Mouse (Mus musculus) common myeloid progenitor, adult 5-6 weeks (primary cell): ENCODE results near the gene Pon3. TPM values are rescaled to one million over a fixed set of nuclear protein-coding genes. Genes with fewer than 3 reads are reported as not detected.
A peak's percentile ranks its signal among the peaks of the same experiment; 100 is the strongest.

Experiments used
- ATAC-seq: replicated peaks from 2 replicates; pipeline ENCODE4 v1.8.0; 2016; ENCODE audit warnings: low read depth, mild to moderate bottlenecking, moderate TSS enrichment, inconsistent platforms; ENCODE audit not compliant: poor library complexity, severe bottlenecking
- total RNA-seq: library from RNA; stranded (forward); fragments of 200-1000, 187-1606 nt; gene quantifications from 2 replicates; pipeline ENCODE4 v1.2.3, GENCODE M21; 2017

Pon3 gene
- 10.1 and 19.5 TPM in 2 replicates for total RNA-seq

GRCm38 (mm10) chr6:5255722-5256451 lies at the start of gene Pon3:
TSS of gene Pon3 (minus strand) at chr6:5256286.
- ATAC-seq, result peak; percentile 99

DNA sequence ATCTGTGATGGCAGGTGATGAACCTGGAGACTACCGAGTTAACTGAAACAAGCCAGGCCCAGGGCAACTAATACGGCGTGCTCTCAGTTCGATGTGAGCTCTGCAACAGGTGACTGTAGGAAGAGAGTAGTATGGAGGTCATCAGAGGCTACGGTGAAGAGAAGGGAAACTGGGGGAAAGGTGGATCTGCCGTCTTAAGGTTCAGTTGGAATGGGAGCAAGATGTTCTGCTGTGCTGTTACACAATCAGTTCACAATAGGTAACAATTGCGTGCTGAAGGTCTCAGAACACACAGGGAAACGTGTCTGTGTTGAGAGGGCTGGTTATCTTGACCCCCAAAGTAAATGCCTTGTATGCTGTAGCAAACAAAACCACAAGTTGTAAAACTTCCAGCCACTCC lies 48.9 kb upstream of the Pon3 start:
- no peak for ATAC-seq

- ATAC-seq, result no peak
These were observed 44.5 kb upstream of the Pon3 start for GRCm38 (mm10) chr6:5300629-5301028.

DNA sequence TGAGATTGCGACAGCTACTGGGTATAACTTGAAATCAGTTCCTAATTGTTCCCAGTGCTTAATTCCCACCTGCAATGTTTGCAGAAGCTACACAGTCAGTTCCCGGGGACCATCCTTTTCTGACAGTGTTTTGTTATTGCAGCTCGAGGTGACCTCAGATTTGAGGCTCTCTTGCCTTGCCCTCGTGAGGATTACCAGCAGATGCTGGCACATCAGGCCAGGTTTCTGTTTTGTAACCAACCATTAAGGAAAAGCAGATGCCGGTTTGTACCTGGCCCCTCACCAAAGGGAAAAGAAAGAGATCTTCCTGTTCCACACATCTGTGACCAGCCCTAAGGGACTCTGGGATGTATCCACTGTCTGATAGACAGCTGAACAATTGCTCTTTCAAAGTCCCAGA lies 43.5 kb upstream of the Pon3 start:
- no peak for ATAC-seq

- peak; percentile 72 for ATAC-seq
These were observed 42.0 kb upstream of the Pon3 start, which contains the start of gene Pon2 for GRCm38 (mm10) chr6:5298092-5298554. TSS of gene Pon2 (minus strand) at chr6:5298455.

- peak; percentile 85 for ATAC-seq
These were observed 41.4 kb upstream of the Pon3 start for GRCm38 (mm10) chr6:5297321-5298091.

GRCm38 (mm10) chr6:5296067-5296466 lies 40.0 kb upstream of the Pon3 start:
- no peak for ATAC-seq

GRCm38 (mm10) chr6:5294659-5295449 lies 38.8 kb upstream of the Pon3 start:
- no peak for ATAC-seq

DNA sequence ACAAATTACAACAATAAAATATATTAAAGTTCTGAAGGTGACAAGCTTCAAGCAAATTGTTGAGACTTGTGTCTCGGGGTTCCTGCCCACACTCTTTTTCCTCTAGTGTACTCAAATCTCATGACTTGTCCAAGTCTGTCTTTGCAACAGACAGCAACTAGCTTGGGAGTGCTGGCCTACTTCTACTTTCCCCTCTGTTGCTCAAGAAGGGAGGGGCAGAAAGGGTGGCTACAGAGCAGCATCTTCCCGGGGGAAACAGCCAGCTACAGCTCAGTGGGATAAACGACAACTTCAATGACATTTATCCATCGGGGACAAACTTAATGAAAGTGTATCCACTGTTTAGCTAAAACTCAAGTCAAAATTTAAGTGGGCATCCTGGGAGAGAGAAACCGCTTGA lies 36.8 kb upstream of the Pon3 start:
- no peak for ATAC-seq

- peak; percentile 74 for ATAC-seq
These were observed 35.4 kb upstream of the Pon3 start for GRCm38 (mm10) chr6:5291450-5291849.

DNA sequence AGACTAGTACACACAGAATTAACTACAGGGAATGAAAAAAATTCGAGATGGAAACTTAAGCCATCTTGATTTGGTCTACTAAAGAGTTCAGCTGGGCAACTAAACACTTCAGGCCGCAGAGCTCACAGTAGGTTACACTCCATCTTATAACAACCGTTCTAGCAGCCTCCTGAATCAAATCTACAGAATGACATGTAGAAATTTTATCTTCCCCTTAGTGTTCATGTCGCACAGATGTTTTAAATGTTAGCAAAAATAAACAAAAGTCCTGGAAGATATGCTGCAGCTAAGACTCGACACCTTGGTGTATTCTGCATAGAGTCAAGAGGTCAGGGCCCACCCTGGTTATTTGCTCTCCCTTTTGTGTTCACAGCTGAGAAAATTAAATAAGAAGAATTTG lies 31.8 kb upstream of the Pon3 start:
- no peak for ATAC-seq

- ATAC-seq, result peak; percentile 48
These were observed 31.3 kb upstream of the Pon3 start for GRCm38 (mm10) chr6:5287392-5287791.

DNA sequence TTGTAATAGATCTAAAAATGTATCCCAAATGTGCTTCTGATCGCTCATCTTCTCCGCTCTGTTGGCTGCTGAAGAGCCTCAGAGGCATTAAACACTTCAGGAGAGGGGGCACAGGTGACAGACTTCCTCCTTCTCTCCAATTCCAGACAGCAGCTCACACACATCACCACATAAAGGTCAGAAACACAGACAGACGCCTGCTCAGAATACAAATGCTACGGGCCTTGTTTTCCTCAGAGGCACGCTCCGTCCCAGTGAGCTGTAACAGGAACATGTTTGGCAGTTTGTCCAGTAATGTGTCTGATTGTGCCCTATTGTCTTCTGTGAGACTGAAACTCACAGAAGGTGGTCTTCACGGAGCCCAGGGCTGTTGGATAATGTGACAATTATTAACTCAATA lies 26.3 kb upstream of the Pon3 start:
- ATAC-seq, result no peak

DNA sequence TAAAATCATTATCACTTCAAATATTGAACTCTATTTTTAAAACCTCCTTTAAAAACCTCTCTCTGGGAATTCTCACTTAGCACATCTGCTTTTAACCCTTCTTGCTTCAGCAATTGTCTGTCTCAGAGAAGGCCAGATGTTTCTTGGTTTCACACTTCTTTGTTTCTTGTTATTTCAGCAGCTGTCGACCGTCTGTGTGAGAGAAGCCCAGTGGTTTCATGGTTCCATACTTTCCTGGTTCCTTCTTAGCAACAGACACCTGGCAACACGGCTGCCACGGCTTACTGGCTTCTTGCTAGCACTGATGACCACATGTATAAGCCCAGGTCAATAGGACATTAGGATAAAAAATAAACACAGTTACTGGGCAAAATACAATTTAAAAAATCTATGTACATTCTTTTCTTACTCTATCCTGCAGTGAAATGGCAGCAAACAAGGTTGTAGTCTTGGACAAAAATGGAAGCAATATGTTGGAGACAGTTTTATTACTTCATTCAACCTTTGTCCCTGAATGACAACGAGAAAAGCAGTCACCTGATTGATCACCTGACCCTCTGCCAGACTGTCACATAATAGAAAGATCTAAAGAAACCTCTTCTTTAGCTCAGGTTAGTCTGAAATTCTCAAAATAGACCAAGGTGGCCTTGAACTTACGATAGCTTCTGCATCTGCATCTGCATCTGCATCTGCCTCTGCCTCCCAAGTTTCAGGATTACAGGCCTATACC lies 24.7 kb upstream of the Pon3 start:
- ATAC-seq, result no peak

DNA sequence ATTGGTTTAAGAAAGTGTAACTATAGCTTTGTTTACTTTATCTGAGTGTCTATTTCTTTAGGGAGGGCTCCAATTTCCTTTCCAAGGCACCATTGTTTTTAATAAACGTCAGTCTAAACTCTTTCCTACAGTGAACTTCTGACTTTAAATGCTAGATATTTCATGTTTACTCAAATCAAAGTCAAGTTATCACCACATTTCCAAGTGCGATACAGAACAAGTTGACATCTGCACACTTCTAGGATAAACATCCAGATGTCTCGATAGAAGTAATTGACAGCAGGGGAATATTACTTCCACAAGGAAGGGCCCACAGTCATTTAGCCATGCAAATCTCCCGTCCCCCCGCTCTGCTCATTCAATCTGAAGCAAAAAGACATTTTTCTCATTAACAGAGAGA lies 21.9 kb upstream of the Pon3 start:
- no peak for ATAC-seq

GRCm38 (mm10) chr6:5269641-5270040 lies 13.6 kb upstream of the Pon3 start:
- no peak for ATAC-seq

DNA sequence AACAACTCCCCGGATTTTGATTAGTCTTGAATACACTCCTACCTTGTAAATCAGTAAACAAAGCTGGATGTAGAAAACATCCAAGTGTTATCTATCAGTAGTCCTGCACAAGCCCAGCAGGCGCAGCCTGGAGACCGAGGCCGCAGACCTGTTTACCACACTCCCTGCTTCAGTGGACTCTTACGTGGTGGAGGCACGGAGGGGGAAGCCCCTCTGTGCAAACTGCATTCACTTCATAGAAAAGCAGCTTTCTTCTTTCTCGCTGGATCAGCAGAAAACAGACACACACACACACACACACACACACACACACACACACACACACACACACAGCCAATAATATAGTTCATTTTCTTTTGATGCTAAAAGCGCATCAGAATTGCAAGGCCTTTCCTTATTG lies 8.7 kb upstream of the Pon3 start:
- ATAC-seq, result no peak

- peak; percentile 62; the same call in 1 of the 2 replicates for ATAC-seq
These were observed 7.3 kb upstream of the Pon3 start for GRCm38 (mm10) chr6:5263250-5263999.
